Mouse (Mus musculus): Measurements from ENCODE around the gene Psmd9. TPM values are rescaled to one million over a fixed set of nuclear protein-coding genes. Genes with fewer than 3 reads are reported as not detected.

The Psmd9 gene
- total RNA-seq (2015), result 14.0 and 24.6 TPM in 2 replicates
- total RNA-seq (2017), result 9.6 and 20.4 TPM in 2 replicates

DNA sequence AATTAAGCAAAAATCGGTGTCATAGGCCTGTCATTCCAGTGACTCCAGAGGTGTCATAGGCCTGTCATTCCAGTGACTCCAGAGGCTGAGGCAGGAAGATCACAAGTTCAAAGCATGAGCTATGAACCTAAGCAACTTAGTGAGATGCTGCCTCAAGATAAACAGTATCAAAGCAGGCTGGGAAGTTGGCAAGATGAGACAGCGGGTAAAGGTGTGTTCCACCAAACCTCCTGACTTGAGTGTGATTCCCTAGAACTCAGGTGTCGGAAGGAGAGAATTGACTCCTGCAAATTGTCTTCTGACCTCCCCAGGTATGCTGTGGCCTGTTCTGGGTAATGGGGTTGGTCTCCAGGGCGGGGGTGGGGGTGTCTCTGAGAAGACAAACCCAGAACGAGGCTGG lies at the start of gene Psmd9:
Gene Psmd9 (plus strand): TSS at position 130 of the 400 bp plus-strand sequence.
- ATAC-seq (ENCODE audit: poor library complexity, severe bottlenecking), result no peak

DNA sequence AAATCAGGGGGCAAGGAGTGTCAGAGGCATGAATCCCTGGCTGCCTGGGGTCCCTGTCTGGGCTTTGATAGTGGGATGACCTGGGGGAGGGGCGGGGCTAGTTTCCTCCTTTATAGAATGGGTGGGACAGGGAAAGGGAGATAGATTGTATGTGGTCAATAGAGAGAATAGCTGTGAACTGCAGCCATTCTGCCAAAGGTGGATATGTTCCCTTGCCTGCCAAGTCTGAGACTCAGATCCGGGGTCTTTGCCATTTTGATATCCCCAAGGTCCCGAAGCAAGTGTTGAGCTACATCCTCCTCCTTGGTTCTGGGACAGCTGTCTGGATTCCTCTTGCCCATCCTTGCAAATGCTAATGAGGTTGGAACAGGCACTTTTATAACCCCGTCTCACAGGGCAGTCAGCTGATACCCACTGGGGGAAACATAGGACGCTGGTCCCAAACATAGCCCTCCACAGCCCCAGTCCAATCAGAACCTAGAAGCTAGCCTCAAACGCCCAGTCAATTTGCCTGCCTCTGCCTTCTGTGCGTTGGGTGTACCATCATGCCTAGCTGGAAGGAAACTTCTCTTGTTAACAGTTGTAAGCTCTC lies 48.5 kb upstream of the Psmd9 start:
- ATAC-seq (ENCODE audit: poor library complexity, severe bottlenecking), result no peak

DNA sequence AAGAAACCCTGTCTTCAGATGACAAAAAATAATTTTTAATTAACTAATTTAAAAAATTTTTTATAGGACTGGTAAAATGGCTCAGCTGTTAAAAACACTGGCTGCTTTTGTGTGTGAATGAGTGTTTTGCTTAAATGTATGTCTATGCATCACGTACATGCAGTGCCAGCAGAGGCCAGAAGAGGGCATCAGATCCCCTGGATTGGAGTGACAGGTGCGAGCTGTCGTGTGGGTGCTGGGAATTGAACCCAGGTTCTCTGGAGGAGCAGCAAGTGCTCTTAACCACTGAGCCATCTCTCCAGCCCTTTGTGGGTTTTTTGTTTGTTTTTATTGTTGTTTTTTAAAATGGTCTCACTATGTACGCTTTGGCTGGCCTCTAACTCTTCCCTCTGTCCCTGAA lies 47.0 kb upstream of the Psmd9 start:
- ATAC-seq (ENCODE audit: poor library complexity, severe bottlenecking), result no peak

- ATAC-seq (ENCODE audit: poor library complexity, severe bottlenecking), result no peak
Observed at GRCm38 (mm10) chr5:123125105-123125504, 44.1 kb upstream of the Psmd9 start.

GRCm38 (mm10) chr5:123125638-123126406 lies 43.4 kb upstream of the Psmd9 start:
- ATAC-seq (ENCODE audit: poor library complexity, severe bottlenecking), result peak; percentile 65

DNA sequence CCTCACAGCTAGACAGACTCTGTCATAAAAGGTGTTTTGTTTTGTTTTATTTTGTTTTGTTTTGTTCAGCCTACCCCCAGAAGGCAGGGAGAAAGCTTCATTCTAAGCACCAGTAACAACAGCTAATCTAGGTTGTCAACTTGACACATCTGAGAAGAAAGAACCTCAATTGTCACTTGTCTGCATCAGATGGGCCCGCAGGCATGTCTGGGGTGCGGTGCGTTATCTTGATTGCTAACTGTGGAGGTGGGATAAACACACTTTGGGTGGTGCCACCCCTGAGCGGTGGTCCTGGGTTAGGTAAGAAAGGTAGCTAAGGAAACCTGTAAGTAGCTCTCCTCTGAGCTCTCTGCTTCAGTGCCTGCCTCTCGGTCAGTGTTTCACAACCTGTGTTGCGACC lies 42.2 kb upstream of the Psmd9 start:
- ATAC-seq (ENCODE audit: poor library complexity, severe bottlenecking), result no peak

DNA sequence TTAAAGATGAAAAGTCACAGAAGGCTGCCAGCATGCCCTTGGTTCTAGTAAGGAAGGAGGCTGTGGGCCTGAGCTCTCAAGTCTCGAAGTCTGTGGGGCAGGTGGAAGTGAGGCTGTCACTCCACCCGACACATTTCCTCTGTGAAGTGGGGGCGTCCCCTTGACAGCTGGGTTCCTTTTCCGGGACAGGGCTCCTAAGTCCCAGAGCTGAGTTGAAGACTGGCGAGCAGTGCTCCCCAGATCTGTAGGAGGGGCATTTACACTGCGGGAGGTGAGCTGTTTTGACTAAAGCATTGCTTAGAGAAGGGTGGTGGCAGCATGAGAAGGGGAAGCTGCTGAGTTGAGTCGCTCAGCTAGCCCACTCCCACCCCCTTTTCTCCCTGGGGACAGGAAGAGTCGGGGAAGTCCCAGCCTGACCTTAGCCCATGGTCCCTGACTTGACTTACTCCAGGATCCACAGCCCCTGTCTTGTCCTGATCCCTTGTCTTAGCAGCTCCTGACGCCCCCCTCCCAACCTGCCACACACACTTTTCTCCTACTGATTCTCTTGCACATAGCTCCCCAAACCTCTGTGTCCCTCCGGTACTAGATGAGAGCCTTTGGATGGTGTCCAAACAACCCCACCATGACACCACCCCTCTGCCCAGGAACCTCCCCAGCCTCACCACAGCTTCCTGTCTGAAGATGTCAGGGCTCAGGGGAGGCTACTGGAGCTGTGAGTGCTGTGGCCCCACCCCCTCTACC lies 40.6 kb upstream of the Psmd9 start:
- ATAC-seq (ENCODE audit: poor library complexity, severe bottlenecking), result peak; percentile 69

- ATAC-seq (ENCODE audit: poor library complexity, severe bottlenecking), result no peak
Observed at GRCm38 (mm10) chr5:123129170-123129757, 39.9 kb upstream of the Psmd9 start.

GRCm38 (mm10) chr5:123130030-123130813 lies 39.0 kb upstream of the Psmd9 start:
- no peak for ATAC-seq (ENCODE audit: poor library complexity, severe bottlenecking)

DNA sequence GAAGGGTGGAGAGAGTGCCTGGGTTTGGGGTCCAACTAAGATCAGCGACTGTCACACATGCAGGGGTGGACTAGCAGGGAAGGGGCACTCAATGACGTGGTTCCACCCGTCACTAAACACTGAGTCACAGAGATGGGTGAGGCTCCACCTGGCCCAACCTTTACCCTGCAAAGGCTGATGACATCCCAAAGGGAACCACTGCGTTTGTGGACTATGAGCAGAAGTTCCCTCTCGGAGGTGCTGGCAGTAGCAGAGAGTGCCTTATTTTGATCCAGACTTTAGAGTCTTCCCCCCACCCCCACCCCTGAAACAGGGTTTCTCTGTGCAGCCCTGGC lies 38.4 kb upstream of the Psmd9 start:
- no peak for ATAC-seq (ENCODE audit: poor library complexity, severe bottlenecking)

- peak; percentile 56 for ATAC-seq (ENCODE audit: poor library complexity, severe bottlenecking)
Observed at GRCm38 (mm10) chr5:123132308-123133071, 36.7 kb upstream of the Psmd9 start, which contains the start of gene Rhof. Rhof (minus strand) TSS chr5:123132692.

DNA sequence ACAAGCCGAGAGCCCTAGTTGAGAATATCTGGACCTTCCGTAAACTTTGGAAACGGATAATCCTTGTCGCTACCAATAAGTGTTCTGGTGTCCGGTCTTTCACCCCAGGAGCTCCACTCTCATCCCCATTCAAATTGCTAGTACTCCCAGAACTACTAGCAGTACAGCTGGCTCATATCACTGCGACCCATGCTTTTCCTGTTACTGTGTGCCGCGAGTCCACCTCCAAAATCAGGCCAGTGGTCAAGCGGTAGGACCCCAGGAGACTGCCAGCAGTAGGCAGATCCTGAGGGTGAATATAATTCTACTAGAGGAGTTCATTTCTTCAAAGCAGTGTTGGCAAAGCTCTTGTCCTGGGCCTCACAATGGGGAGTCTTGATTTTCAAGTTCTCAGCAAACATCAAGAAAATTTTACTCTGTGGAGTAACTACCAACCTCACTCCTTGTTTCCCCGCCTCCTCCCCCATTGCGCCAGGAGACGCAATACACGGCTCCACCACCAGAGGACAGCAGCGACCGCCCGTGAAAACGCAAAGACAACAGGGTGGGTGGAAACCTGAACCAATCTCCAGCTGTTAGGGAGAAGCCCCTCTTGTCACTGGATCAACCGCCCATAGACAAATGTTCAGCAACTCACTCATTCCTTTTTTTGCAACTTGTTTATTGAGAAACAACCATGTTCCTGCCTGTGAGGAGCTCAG lies 36.0 kb upstream of the Psmd9 start:
- peak; percentile 25 for ATAC-seq (ENCODE audit: poor library complexity, severe bottlenecking)

- no peak for ATAC-seq (ENCODE audit: poor library complexity, severe bottlenecking)
Observed at GRCm38 (mm10) chr5:123133784-123134143, 35.4 kb upstream of the Psmd9 start.

GRCm38 (mm10) chr5:123134186-123134874 lies 34.9 kb upstream of the Psmd9 start:
- ATAC-seq (ENCODE audit: poor library complexity, severe bottlenecking), result no peak

DNA sequence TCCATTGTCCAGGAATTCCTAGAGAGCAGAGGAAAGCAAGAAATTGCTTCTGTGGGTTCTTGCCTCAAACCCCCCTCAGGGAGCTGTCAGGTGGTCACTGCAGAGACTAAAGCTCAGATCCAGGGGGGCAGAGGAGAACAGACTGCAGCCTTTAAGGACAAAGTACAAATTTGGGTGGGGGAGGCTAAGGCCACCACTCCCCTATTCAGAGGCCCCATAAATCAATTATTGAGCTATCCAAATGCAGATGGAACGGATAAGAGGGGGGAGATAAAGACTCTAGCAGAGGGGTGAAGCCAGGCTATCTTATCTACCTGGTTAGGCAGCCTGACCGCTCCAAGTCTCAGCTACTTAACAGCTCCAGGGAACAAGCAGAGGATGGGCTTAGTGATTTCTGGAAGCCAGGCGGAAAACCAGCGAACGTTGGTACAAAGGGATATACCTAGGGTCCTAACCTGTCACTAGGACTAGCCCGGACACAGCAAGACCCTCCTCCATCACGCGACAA lies 34.3 kb upstream of the Psmd9 start:
- no peak for ATAC-seq (ENCODE audit: poor library complexity, severe bottlenecking)

DNA sequence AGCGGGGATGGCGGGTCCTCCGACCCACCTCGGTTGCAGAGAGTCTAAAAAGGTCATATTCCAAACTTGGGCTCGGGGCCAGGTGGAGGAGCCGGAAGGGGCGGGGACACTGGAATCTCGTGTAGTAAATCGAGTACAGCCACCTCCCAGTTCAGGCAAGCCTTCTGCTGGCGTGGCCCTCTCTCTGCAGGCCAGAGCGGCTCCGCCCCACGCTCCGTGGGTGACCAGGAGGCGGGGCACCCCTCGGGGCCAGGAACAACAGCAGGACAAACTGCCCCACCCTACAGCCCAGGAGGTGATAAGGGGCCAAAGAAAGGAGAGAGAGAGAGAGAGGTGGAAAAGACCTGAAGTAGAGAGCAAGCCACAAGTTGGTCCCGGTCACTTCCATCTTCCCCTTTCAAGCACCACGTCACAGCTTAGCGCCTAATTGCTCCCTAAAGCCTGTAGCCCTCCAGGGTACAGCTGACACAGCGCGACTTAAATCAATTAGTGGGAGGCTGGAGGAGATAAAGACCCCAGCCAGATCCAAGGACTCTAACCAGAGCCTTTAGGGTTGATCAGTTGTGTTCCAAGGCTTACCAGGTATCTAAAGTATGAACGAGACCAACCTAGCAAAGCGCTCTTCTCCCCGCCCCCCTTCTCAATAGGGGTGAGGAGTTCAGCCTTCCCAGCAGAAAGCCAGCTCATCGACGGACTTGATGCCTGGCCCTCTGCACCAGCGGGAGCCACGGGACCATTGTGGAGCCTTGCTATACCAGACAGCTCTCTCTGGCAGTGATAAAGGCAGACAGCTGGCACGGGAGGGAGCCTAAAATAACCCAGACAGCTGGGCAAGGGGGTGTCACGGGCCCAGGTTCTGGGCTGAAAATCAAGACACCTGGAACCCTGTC lies 33.5 kb upstream of the Psmd9 start:
- peak; percentile 11; the same call in 1 of the 2 replicates for ATAC-seq (ENCODE audit: poor library complexity, severe bottlenecking)

DNA sequence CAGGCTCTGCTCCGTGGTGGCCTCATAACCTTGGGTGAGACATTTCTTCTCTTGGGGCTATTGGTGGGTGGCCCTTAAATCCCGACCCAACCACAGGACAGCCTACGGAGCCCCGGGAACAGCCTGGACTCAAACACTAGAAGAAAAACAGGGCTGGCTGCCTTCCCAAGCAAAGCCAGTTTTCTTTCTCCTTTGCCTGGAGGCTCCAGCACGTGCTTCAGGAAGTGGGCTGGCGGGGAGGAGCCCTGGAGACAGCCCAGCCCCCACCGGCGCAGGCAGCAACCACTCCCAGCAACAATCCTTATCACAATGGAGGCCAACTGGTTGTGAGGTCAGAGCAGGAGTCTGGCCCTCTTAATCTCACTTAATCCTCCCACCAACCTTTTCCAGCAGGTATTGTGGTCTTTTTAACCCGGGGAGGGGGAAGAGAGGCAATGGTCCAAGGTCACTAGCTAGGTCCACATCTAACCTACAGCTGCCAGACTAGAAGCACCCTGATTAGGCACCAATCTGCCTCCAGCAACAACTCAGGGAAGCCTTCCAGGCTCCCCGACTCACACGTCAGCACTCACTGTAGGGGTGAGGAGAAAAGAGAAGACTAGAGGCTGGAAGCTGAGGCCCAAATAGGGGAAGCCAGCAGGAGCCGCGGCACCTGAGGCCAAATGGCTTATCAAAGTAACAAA lies 32.7 kb upstream of the Psmd9 start:
- ATAC-seq (ENCODE audit: poor library complexity, severe bottlenecking), result 0 out of 2 replicates have a peak, but pooled peaks have one; percentile 7

Data from megakaryocyte, adult 5-6 weeks (primary cell).